Mouse (Mus musculus) liver, adult 2 months (tissue): ENCODE data around the gene Nkrf. TPM values are rescaled to one million over a fixed set of nuclear protein-coding genes. Genes with fewer than 3 reads are reported as not detected.
A peak's percentile ranks its signal among the peaks of the same experiment; 100 is the strongest.

Experiments used
- DNase-seq: peaks from one replicate; pipeline ENCODE4 v3.0.0-alpha.2; 2011; ENCODE audit warnings: low read depth, low spot score; ENCODE audit errors: extremely low read depth
- H3K27ac ChIP-seq: fragments of 200-500 bp; replicated peaks from 2 replicates; pipeline ENCODE4 v1.5.1; 2012; ENCODE audit warnings: low read depth, mild to moderate bottlenecking, control low read depth, inconsistent platforms, low read length; ENCODE audit not compliant: insufficient read depth
- H3K27me3 ChIP-seq: fragments of 200-500 bp; 2 replicates; pipeline ENCODE4 v1.6.1; 2012; ENCODE audit warnings: mild to moderate bottlenecking, moderate library complexity, low read length, inconsistent platforms; ENCODE audit not compliant: control insufficient read depth, insufficient read depth
- H3K36me3 ChIP-seq: fragments of 200-500 bp; 2 replicates; pipeline ENCODE4 v1.6.1; 2012; ENCODE audit warnings: low read length, inconsistent platforms; ENCODE audit not compliant: control insufficient read depth, insufficient read depth
- H3K4me1 ChIP-seq: fragments of 200-500 bp; 2 replicates; pipeline ENCODE4 v1.6.1; 2011; ENCODE audit warnings: low read length; ENCODE audit not compliant: control insufficient read depth, insufficient read depth
- H3K4me3 ChIP-seq: fragments of 200-500 bp; 2 replicates; pipeline ENCODE4 v1.5.1; 2011; ENCODE audit warnings: low read depth, mild to moderate bottlenecking, control low read depth, low read length, moderate library complexity; ENCODE audit not compliant: insufficient read depth
- H3K79me2 ChIP-seq: fragments of 200-500 bp; 2 replicates; pipeline ENCODE4 v1.6.1; 2012; ENCODE audit warnings: inconsistent platforms, mild to moderate bottlenecking, low read length, moderate library complexity; ENCODE audit not compliant: control insufficient read depth, insufficient read depth
- H3K9ac ChIP-seq: fragments of 200-500 bp; 2 replicates; pipeline ENCODE4 v1.6.1; 2012; ENCODE audit warnings: low read depth, mild to moderate bottlenecking, control low read depth, inconsistent platforms, low read length
- CTCF ChIP-seq: fragments of 200-500 bp; IDR thresholded peaks from 2 replicates; pipeline ENCODE4 v1.5.1; 2011; ENCODE audit warnings: low read depth, low read length, control low read depth
- POLR2A ChIP-seq: fragments of 200-500 bp; IDR thresholded peaks from 2 replicates; pipeline ENCODE4 v1.6.1; 2011; ENCODE audit warnings: low read length, control low read depth; ENCODE audit not compliant: insufficient read depth; ENCODE audit errors: extremely low read depth
- WGBS: fragments of 180-500 bp; shearing (Covaris S2); methylation state at CpG from one replicate; pipeline ENCODE4 v1.1.7; 2018; 5-methylcytosine and 5-hydroxymethylcytosine counted together
- polyA plus RNA-seq: library from polyadenylated mRNA; depleted of rRNA; stranded (reverse); fragments of >200 nt; gene quantifications from 2 replicates; pipeline ENCODE4 v1.2.3, GENCODE M21; 2012
- total RNA-seq: library from RNA; depleted of rRNA; stranded (reverse); fragments of >200 nt; gene quantifications from 2 replicates; pipeline ENCODE4 v1.2.3, GENCODE M21; 2014

Nkrf gene
- total and polyA plus RNA-seq, 2 experiments: 0.39 to 1.5 TPM

DNA sequence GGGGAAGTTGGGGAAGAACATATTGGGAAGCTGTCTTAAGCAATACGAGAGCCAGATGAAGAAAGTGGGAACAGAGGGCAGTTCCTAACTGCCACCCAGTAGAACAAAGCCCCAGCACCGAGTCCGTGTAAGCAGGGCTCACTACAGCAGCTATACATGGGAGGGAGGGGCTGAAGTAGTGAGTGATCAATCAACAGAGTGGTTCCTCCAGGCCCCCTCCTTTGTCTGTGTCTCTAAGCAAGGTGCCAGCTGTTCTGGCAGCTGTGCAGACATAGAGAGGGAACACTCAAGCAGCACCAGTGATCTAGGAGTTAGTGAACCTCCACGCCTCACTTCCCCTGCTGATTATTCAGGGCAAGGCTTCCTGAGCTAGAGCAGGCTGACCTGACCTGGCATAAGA lies 27.0 kb upstream of the Nkrf start:
- H3K9ac ChIP-seq: no peak overlapping the region
- no peaks in the 10 kb centered on the region for H3K79me2 ChIP-seq
- no peaks in the 10 kb centered on the region for H3K36me3 ChIP-seq
- no peak for TF ChIP-seq CTCF
- TF ChIP-seq POLR2A: no peak
- 83% methylated on average over 4 of the region's 4 CpGs for WGBS
- H3K27ac ChIP-seq: no peak overlapping the region
- H3K4me1 ChIP-seq: no peaks in the 10 kb centered on the region
- no peak overlapping the region for H3K4me3 ChIP-seq
- H3K27me3 ChIP-seq: no peaks in the 10 kb centered on the region
- DNase-seq: no peak

DNA sequence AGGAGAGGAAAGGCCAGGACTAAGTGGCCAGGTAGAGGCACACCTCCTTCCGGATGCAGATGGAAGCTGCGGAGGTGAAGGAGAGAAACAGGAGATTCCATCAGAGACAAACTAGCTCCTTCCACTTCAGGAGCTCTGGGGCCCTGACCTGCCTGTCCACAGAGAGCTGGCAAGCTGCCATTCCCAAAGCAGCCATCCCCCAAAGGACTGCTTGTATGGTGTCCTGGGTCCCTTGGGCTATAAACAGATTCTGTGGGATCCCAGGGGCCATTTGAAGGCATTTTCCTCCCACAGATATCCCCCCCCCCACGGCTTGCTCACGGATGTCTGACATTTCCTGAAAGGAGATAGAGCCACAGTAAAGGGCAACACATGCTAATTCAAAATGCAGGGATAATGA lies 26.1 kb upstream of the Nkrf start:
- no peak for DNase-seq
- H3K4me1 ChIP-seq: no peaks in the 10 kb centered on the region
- no peak overlapping the region for H3K4me3 ChIP-seq
- 71% methylated on average over 4 of the region's 4 CpGs for WGBS
- H3K36me3 ChIP-seq: no peaks in the 10 kb centered on the region
- H3K9ac ChIP-seq: no peak overlapping the region
- H3K79me2 ChIP-seq: no peaks in the 10 kb centered on the region
- no peaks in the 10 kb centered on the region for H3K27me3 ChIP-seq
- no peak overlapping the region for H3K27ac ChIP-seq
- TF ChIP-seq CTCF: no peak
- TF ChIP-seq POLR2A: no peak

- Histone ChIP-seq H3K27me3 (no peaks in the 10 kb centered on the region), H3K36me3 (no peaks in the 10 kb centered on the region), H3K4me3 (no peak overlapping the region), H3K4me1 (peaks cover 2% of the 10 kb centered on the region; the same call in 1 of the 2 replicates), H3K79me2 (no peaks in the 10 kb centered on the region), H3K27ac (no peak overlapping the region), H3K9ac (no peak overlapping the region)
- 90% methylated on average over 4 of the region's 4 CpGs for WGBS
- no peak for DNase-seq
- TF ChIP-seq POLR2A: no peak
- no peak for TF ChIP-seq CTCF
These were observed 18.6 kb upstream of the Nkrf start for GRCm38 (mm10) chrX:36921346-36921745.

GRCm38 (mm10) chrX:36917749-36918148 lies 15.1 kb upstream of the Nkrf start:
- DNase-seq: peak; percentile 66
- no peaks in the 10 kb centered on the region for H3K36me3 ChIP-seq
- H3K4me1 ChIP-seq: peaks cover 2% of the 10 kb centered on the region; the same call in 1 of the 2 replicates
- H3K79me2 ChIP-seq: no peaks in the 10 kb centered on the region
- TF ChIP-seq CTCF (no peak), POLR2A (no peak)
- H3K27me3 ChIP-seq: no peaks in the 10 kb centered on the region
- no peak overlapping the region for H3K9ac ChIP-seq
- H3K4me3 ChIP-seq: no peak overlapping the region
- 17% methylated on average over 1 of the region's 1 CpGs for WGBS
- no peak overlapping the region for H3K27ac ChIP-seq

GRCm38 (mm10) chrX:36911343-36911742 lies 8.6 kb upstream of the Nkrf start:
- Histone ChIP-seq H3K27me3 (no peaks in the 10 kb centered on the region), H3K36me3 (no peaks in the 10 kb centered on the region), H3K27ac (no peak overlapping the region), H3K9ac (no peak overlapping the region), H3K79me2 (no peaks in the 10 kb centered on the region), H3K4me1 (peaks cover 2% of the 10 kb centered on the region; the same call in 1 of the 2 replicates), H3K4me3 (no peak overlapping the region)
- TF ChIP-seq CTCF (0 out of 2 replicates have a peak, but pooled peaks have one; percentile 7), POLR2A (no peak)
- DNase-seq: peak; percentile 50
- WGBS: 41% methylated on average over 12 of the region's 12 CpGs

- Histone ChIP-seq H3K4me1 (peaks cover 2% of the 10 kb centered on the region; the same call in 1 of the 2 replicates), H3K36me3 (no peaks in the 10 kb centered on the region), H3K4me3 (no peak overlapping the region), H3K27ac (no peak overlapping the region), H3K9ac (no peak overlapping the region), H3K79me2 (no peaks in the 10 kb centered on the region), H3K27me3 (no peaks in the 10 kb centered on the region)
- TF ChIP-seq POLR2A (no peak), CTCF (no peak)
- DNase-seq: no peak
- whole genome bisulfite sequencing: 20% methylated on average over 5 of the region's 5 CpGs
These were observed 3.8 kb upstream of the Nkrf start for GRCm38 (mm10) chrX:36906539-36906938.
